Mouse (Mus musculus): ENCODE results near the gene Mrgpra9. TPM values are rescaled to one million over a fixed set of nuclear protein-coding genes. Genes with fewer than 3 reads are reported as not detected.
"Not testable (repeated sequence)": the region's sequence is repeated elsewhere in the genome, so short reads cannot be mapped to it uniquely, and the experiment has no call there.

Gene Mrgpra9
- polyA plus RNA-seq (2011; ENCODE audit: insufficient read length, low read depth, missing spikeins): not detected in 2 replicates

GRCm38 (mm10) chr7:47252770-47253169 is at the start of gene Mrgpra9:
Gene Mrgpra9, minus strand, starts transcription at chr7:47252848.
- H3K4me3 ChIP-seq (ENCODE audit: insufficient read depth, low read length): no peak within 1 kb of the TSS
- no peaks in the 10 kb centered on the region for H3K4me1 ChIP-seq (ENCODE audit: control insufficient read depth, insufficient read depth, low read length)
- H3K27ac ChIP-seq (ENCODE audit: insufficient read depth, low read length): no peak within 1 kb of the TSS
- TF ChIP-seq CTCF (IDR thresholded peaks at IDR 0.05; ENCODE audit: borderline replicate concordance, insufficient read depth, low read length): no peak
- no peak for TF ChIP-seq POLR2A (IDR thresholded peaks at IDR 0.05; ENCODE audit: low read depth, low read length)

GRCm38 (mm10) chr7:47299612-47300011 is 47.0 kb upstream of the Mrgpra9 start:
- not testable (repeated sequence) for H3K4me3 ChIP-seq (ENCODE audit: insufficient read depth, low read length); H3K4me1 ChIP-seq (ENCODE audit: control insufficient read depth, insufficient read depth, low read length); H3K27ac ChIP-seq (ENCODE audit: insufficient read depth, low read length)

GRCm38 (mm10) chr7:47271547-47271946 is 18.9 kb upstream of the Mrgpra9 start:
- H3K4me1 ChIP-seq (ENCODE audit: control insufficient read depth, insufficient read depth, low read length); H3K4me3 ChIP-seq (ENCODE audit: insufficient read depth, low read length); H3K27ac ChIP-seq (ENCODE audit: insufficient read depth, low read length): not testable (repeated sequence)

GRCm38 (mm10) chr7:47244658-47245057 is 8.0 kb downstream of the Mrgpra9 start:
- Histone ChIP-seq H3K4me3 (ENCODE audit: insufficient read depth, low read length) (no peak overlapping the region), H3K27ac (ENCODE audit: insufficient read depth, low read length) (no peak overlapping the region), H3K4me1 (ENCODE audit: control insufficient read depth, insufficient read depth, low read length) (no peaks in the 10 kb centered on the region)
- TF ChIP-seq POLR2A (IDR thresholded peaks at IDR 0.05; ENCODE audit: low read depth, low read length): no peak
- no peak for TF ChIP-seq CTCF (IDR thresholded peaks at IDR 0.05; ENCODE audit: borderline replicate concordance, insufficient read depth, low read length)

GRCm38 (mm10) chr7:47204830-47205229 is 47.8 kb downstream of the Mrgpra9 start, which contains the start of gene Mrgpra6:
Gene Mrgpra6, minus strand, starts transcription at chr7:47204920.
- no peak within 1 kb of the TSS for H3K4me3 ChIP-seq (ENCODE audit: insufficient read depth, low read length)
- H3K4me1 ChIP-seq (ENCODE audit: control insufficient read depth, insufficient read depth, low read length): no peaks in the 10 kb centered on the region
- TF ChIP-seq POLR2A (IDR thresholded peaks at IDR 0.05; ENCODE audit: low read depth, low read length): no peak
- TF ChIP-seq CTCF (IDR thresholded peaks at IDR 0.05; ENCODE audit: borderline replicate concordance, insufficient read depth, low read length): no peak
- no peak within 1 kb of the TSS for H3K27ac ChIP-seq (ENCODE audit: insufficient read depth, low read length)

GRCm38 (mm10) chr7:47195271-47195670 is 57.4 kb downstream of the Mrgpra9 start:
- no peak overlapping the region for H3K4me3 ChIP-seq (ENCODE audit: insufficient read depth, low read length)
- no peak overlapping the region for H3K27ac ChIP-seq (ENCODE audit: insufficient read depth, low read length)
- TF ChIP-seq CTCF (IDR thresholded peaks at IDR 0.05; ENCODE audit: borderline replicate concordance, insufficient read depth, low read length): no peak
- TF ChIP-seq POLR2A (IDR thresholded peaks at IDR 0.05; ENCODE audit: low read depth, low read length): no peak
- H3K4me1 ChIP-seq (ENCODE audit: control insufficient read depth, insufficient read depth, low read length): no peaks in the 10 kb centered on the region

Other genes with a start within 250 kb of the Mrgpra9 start
- 21.0 and 23.3 TPM in 2 replicates for gene Spty2d1, start 244.4 kb downstream of the Mrgpra9 start, polyA plus RNA-seq (2011; ENCODE audit: insufficient read length, low read depth, missing spikeins)
- 13.2 and 19.5 TPM in 2 replicates for gene Tmem86a, start 202.2 kb downstream of the Mrgpra9 start, polyA plus RNA-seq (2011; ENCODE audit: insufficient read length, low read depth, missing spikeins)
- gene Ptpn5, start 119.2 kb downstream of the Mrgpra9 start, polyA plus RNA-seq (2011; ENCODE audit: insufficient read length, low read depth, missing spikeins): not detected in 2 replicates
- gene Mrgpra6, start 47.9 kb downstream of the Mrgpra9 start, polyA plus RNA-seq (2011; ENCODE audit: insufficient read length, low read depth, missing spikeins): not detected in 2 replicates
- gene Mrgpra1, start 101.4 kb upstream of the Mrgpra9 start, polyA plus RNA-seq (2011; ENCODE audit: insufficient read length, low read depth, missing spikeins): not detected in 2 replicates
- gene Mrgpra2a, start 199.3 kb upstream of the Mrgpra9 start, polyA plus RNA-seq (2011; ENCODE audit: insufficient read length, low read depth, missing spikeins): not detected in 2 replicates

Measured in embryonic fibroblast, embryonic 13.5 days (primary cell).